Mouse (Mus musculus): ENCODE data around the gene Glipr2.

- TF ChIP-seq CTCF (IDR thresholded peaks at IDR 0.05; ENCODE audit: low read depth, low read length) (no peak), EP300 (IDR thresholded peaks at IDR 0.05; ENCODE audit: insufficient read depth, low read depth, low read length) (no peak), POLR2A (IDR thresholded peaks at IDR 0.05; ENCODE audit: insufficient read depth, low read length) (no peak)
These were observed 3.0 kb downstream of the Glipr2 start for GRCm38 (mm10) chr4:43960207-43960606.
